Mouse (Mus musculus): ENCODE measurements around the gene Mettl8.

Gene Mettl8

GRCm38 (mm10) chr2:71033987-71034386 is 21.4 kb downstream of the Mettl8 start:
- no peak for DNase-seq (ENCODE audit: low read depth, low spot score)

- DNase-seq (ENCODE audit: low read depth, low spot score), result no peak
These were observed 22.4 kb downstream of the Mettl8 start for GRCm38 (mm10) chr2:71033014-71033413.

DNA sequence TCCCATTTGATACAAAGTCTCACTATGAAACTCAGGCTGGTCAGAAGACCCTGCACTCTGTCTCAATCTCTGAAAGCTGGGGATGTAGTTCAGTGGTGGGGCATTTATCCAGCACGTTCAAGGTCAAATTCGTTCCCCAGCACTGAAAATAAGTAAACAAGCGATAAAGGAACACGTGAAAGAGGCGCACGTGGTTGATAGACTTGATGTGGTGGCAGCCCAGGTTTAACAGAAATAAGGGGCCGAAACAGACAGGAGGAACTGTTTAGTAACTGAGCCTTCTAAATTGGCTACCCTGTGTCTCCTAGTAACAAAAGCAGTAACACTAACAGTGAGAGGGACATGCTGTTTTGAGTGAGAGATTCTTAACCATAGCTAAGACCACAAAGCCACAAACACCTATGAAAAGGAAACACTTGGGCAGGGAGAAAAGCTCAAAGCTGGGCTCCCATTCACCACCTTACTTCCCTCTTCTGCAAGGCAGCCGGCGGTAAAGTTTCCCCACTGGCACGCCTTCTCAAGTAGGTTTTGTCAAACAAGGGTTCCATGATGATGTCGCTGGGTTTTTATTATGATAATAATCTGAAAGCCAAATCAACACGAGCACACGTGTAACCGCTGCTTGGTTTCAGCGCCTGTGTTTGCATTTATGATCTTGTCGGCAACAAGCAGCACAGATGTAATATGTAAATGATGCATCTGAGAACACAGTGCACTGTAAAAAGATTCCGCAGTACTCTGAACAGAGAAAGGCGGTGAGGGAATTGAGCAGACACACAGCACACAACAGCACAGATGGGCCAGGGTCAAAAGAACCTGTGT is 23.2 kb downstream of the Mettl8 start:
- DNase-seq (ENCODE audit: low read depth, low spot score), result no peak

- no peak for DNase-seq (ENCODE audit: low read depth, low spot score)
These were observed 24.7 kb downstream of the Mettl8 start for GRCm38 (mm10) chr2:71030663-71031062.

GRCm38 (mm10) chr2:71027631-71028030 is 27.8 kb downstream of the Mettl8 start:
- no peak for DNase-seq (ENCODE audit: low read depth, low spot score)

GRCm38 (mm10) chr2:71026787-71027186 is 28.6 kb downstream of the Mettl8 start:
- DNase-seq (ENCODE audit: low read depth, low spot score), result no peak

DNA sequence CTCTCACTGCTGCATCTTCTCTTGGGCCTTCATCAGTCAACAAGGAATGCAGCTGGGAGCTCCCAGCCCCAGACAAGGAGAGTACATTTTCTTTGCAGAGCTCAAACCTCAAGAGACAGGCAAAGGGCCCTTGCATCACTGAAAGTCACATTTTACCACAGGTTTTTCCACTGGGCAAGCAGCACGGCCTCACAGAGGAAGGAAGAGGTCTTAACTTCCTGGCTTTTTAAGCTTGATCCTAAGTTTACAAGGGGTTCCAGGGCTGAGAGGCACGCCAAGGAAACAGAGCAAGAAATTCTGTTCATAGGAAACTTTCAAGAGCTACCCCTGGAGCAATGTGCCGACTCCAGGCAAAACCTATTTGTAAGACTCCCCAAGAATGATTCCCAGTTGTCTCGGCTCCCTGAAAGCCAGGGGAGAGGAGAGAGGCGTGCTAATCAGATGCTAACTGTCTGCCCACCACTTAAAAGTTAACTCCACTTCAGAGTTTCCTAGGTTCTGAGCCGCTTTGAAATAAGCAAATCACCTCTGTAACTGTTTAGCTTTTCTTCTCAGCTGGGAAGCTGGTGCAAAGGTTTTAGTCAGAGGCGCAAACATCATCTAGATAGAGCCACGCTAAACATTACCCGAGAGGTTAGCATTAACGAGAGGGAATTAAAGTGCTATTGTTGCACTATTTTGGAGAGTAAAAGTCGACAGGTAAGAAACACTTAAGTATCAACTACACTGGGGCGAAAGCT is 29.6 kb downstream of the Mettl8 start:
- no peak for DNase-seq (ENCODE audit: low read depth, low spot score)

DNA sequence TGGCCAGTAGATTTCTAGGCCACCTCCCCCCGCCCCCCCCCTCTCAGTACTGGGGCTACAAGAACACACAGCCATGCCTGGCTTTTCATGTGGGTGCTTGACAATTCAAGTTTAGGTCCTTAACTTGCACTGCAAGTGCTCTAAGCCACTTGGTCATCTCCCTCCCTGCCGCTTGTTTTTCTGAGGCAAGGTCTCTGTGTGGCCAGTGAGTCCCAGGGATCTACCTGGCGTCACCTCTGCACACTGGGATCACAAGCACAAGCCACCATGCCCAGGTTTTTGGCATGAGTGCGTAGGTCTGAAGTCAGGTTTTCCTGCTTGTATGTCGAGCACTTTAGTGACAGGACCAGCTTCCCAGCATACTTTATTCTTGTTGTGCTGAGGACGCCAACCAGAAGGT is 31.4 kb downstream of the Mettl8 start:
- DNase-seq (ENCODE audit: low read depth, low spot score), result no peak

DNA sequence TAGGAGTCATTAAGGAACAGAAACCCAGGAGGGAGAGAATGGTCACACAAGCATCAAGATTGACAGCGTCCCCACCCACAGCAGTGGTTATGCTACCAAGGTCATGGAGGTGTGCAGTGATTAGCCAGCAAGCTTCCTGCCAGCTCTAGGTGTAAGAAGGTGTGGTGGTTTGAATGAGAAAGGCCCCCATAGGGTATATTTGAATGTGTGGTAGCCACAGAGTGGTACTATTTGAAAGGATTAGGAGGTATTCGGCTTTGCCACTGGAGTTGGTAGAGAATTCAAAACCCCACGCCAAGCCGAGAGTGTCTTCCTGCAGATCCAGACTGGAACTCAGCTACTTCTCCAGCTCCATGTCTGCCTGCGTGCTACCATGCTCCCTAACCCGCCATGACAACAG is 32.4 kb downstream of the Mettl8 start:
- DNase-seq (ENCODE audit: low read depth, low spot score), result no peak

GRCm38 (mm10) chr2:71020674-71021073 is 34.7 kb downstream of the Mettl8 start:
- DNase-seq (ENCODE audit: low read depth, low spot score), result no peak

GRCm38 (mm10) chr2:71019704-71020375 is 35.5 kb downstream of the Mettl8 start:
- no peak for DNase-seq (ENCODE audit: low read depth, low spot score)

DNA sequence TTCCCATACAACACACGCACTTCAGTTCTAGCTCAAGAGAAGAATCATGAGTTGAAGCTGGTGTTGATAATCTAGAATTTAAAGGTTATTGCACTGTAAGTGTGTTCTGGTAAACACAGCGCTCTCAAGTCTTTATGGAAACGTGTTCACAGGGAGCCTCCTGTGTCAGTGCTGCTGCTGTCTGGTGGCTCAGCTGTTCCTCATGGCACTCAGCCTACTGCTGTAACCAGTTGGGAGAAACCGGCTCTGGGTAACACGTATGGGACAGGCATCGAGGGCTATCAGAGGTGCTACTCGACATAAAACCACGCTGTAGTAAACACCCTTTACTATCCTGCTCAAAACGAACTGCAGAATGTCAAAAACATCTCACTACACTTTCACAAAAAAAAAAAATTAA is 36.1 kb downstream of the Mettl8 start:
- DNase-seq (ENCODE audit: low read depth, low spot score), result no peak

DNA sequence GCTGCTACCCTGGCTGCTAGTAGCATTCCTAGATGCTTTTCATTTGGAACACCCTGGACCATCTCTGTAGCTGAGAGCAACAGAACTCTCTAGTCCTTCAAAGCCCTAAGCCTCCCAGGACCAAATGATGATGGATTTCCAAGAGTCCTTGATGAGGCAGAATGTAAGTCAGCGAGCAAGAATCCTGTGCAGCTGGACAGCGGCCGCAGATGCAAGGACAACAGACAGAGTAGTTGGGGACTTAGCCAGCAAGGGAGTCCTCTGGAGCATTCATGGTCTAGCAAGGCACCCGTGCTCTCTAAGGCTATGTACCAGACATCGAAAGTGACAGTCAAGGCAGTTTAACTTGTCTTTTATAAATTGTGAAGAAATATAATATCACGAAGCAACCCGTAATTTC is 41.9 kb downstream of the Mettl8 start:
- no peak for DNase-seq (ENCODE audit: low read depth, low spot score)

DNA sequence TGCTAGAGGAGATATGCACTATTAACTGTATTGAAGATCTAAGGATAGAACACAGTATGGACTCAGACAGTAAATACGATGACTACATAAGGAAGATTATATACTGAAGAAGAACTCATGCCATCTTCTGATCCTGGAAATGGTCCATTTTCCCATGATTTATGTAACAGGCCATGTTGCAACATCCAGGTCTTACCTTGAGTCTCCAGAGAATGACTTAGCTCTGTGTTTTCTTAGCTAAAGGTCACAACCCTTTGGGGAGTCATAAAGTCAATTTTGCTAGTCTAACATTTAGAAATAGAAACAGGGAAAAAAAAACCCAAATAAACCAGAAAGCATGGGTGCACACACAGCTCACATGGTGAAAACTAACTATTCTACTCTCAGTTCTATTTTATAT is 43.6 kb downstream of the Mettl8 start:
- DNase-seq (ENCODE audit: low read depth, low spot score), result no peak

DNA sequence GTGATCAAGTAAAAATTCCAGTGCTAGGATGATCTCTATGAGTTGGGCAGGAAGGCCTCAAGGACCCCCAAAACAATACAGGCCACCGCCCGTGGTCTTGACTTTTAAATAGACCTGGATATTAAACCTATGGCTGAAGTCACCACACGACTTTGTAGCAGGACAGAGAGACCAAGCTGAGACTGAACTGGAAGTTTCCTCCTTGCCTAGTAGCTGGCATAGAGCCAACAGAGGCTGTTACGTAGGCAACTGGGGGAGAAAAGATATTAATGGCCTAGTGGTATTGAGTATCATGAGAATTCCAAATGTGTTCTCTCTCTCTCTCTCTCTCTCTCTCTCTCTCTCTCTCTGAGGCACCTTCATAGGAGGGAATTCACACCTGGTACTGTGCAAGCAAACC is 51.0 kb downstream of the Mettl8 start:
- DNase-seq (ENCODE audit: low read depth, low spot score), result no peak

- DNase-seq (ENCODE audit: low read depth, low spot score), result no peak
These were observed 52.9 kb downstream of the Mettl8 start for GRCm38 (mm10) chr2:71002509-71002908.

- DNase-seq (ENCODE audit: low read depth, low spot score), result no peak
These were observed 56.6 kb downstream of the Mettl8 start for GRCm38 (mm10) chr2:70998771-70999170.

DNA sequence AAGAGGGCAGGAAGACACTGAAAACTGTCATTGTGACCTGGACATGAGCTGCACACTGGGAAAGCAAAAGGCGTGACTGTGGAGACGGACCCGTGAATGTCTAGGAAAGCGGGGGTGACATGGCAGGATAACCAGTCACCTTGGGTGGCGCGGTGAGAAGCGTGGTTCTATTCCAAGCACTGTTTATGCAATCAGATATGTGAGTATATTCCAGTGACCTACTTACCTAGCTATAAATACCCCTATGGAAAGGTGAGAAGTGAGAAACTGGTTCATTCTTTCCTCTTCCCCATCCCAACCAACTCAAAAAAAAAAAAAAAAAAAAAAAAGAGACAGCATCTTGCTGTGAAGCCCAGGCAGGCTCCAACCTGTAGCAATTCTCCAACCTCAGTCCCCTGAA is 58.9 kb downstream of the Mettl8 start:
- no peak for DNase-seq (ENCODE audit: low read depth, low spot score)

DNA sequence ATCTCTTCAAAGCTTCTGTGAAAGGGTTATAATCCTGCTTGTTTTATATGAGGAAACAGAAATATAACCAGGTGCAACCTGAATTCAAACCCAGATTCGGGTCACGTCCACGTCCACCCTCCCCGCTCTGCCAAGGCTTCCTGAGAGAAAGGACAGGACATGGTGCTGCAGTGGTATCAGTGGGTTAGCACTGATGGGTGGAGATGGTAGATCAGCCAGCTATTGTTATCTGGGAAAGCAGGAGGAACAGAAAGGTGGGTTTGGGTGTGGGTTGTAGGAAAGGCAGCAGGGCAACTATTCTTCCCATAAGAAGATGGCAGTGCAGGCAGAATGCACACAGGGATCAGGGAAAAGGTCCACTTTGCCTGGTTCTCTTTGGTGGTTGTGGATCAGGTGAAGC is 59.5 kb downstream of the Mettl8 start:
- no peak for DNase-seq (ENCODE audit: low read depth, low spot score)

GRCm38 (mm10) chr2:70993740-70994139 is 61.6 kb downstream of the Mettl8 start:
- DNase-seq (ENCODE audit: low read depth, low spot score), result no peak

- DNase-seq (ENCODE audit: low read depth, low spot score), result no peak
These were observed 62.7 kb downstream of the Mettl8 start for GRCm38 (mm10) chr2:70992715-70993114.

GRCm38 (mm10) chr2:70990196-70990595 is 65.2 kb downstream of the Mettl8 start:
- DNase-seq (ENCODE audit: low read depth, low spot score), result no peak
